Mouse (Mus musculus) stomach, postnatal 0 days (tissue): ENCODE results near the gene Ing4. TPM values are rescaled to one million over a fixed set of nuclear protein-coding genes. Genes with fewer than 3 reads are reported as not detected.

Experiments
- ATAC-seq: fragments of 200-750 bp; cut with Nextera tagmentation; 2 replicates; pipeline ENCODE4 v1.8.0; 2017; ENCODE audit not compliant: low FRiP score, low TSS enrichment
- DNase-seq: peaks from one replicate; pipeline ENCODE4 v3.0.0-alpha.2; 2016; ENCODE audit warnings: low spot score
- H3K27ac ChIP-seq: fragments of 300-500 bp; sonication (generic); replicated peaks from 2 replicates; pipeline ENCODE4 v1.5.1; 2014; ENCODE audit warnings: mild to moderate bottlenecking, control low read depth
- H3K27me3 ChIP-seq: fragments of 300-500 bp; sonication (generic); 2 replicates; pipeline ENCODE4 v1.6.1; 2014; ENCODE audit warnings: low read length; ENCODE audit not compliant: control insufficient read depth, insufficient read depth
- H3K36me3 ChIP-seq: fragments of 300-500 bp; sonication (generic); 2 replicates; pipeline ENCODE4 v1.6.1; 2014; ENCODE audit warnings: low read length, mixed read lengths; ENCODE audit not compliant: control insufficient read depth, insufficient read depth
- H3K4me1 ChIP-seq: fragments of 300-500 bp; sonication (generic); replicated peaks from 2 replicates; pipeline ENCODE4 v1.6.1; 2014; ENCODE audit warnings: antibody characterized with exemption; ENCODE audit not compliant: control insufficient read depth, insufficient read depth
- H3K4me2 ChIP-seq: fragments of 300-500 bp; sonication (generic); replicated peaks from 2 replicates; pipeline ENCODE4 v1.6.1; 2014; ENCODE audit warnings: low read depth, mild to moderate bottlenecking, control low read depth, moderate library complexity
- H3K4me3 ChIP-seq: fragments of 300-500 bp; sonication (generic); 2 replicates; pipeline ENCODE4 v1.5.1; 2014; ENCODE audit warnings: low read depth, low read length, control low read depth
- H3K9ac ChIP-seq: fragments of 300-500 bp; sonication (generic); 2 replicates; pipeline ENCODE4 v1.6.1; 2014; ENCODE audit warnings: mild to moderate bottlenecking, low read length, control low read depth, mixed read lengths
- H3K9me3 ChIP-seq: fragments of 300-500 bp; sonication (generic); 2 replicates; pipeline ENCODE4 v1.6.1; 2016; ENCODE audit warnings: low read length; ENCODE audit not compliant: control insufficient read depth
- CTCF ChIP-seq: IDR thresholded peaks from 2 replicates; pipeline ENCODE4 v1.5.1; 2016; ENCODE audit warnings: antibody characterized with exemption, low read depth, mild to moderate bottlenecking, moderate library complexity
- EP300 ChIP-seq: optimal IDR thresholded peaks from 2 replicates; pipeline ENCODE3; 2016; ENCODE audit warnings: antibody characterized with exemption
- WGBS: fragments of 180-500 bp; shearing (Covaris S2); extraction: QIAGEN DNeasy Blood & Tissue Kit; methylation state at CpG from one replicate; pipeline ENCODE4 v1.1.7; 2014; 5-methylcytosine and 5-hydroxymethylcytosine counted together
- polyA plus RNA-seq: library from polyadenylated mRNA; unstranded; fragments of >200 nt; fragmentation: Nextera tagmentation; extraction: Ambion mirVana; gene quantifications from 2 replicates; pipeline ENCODE4 v1.2.1, GENCODE M21; 2015

Gene Ing4
- polyA plus RNA-seq, 1 experiment from 2014 or later = 72.5 TPM

DNA sequence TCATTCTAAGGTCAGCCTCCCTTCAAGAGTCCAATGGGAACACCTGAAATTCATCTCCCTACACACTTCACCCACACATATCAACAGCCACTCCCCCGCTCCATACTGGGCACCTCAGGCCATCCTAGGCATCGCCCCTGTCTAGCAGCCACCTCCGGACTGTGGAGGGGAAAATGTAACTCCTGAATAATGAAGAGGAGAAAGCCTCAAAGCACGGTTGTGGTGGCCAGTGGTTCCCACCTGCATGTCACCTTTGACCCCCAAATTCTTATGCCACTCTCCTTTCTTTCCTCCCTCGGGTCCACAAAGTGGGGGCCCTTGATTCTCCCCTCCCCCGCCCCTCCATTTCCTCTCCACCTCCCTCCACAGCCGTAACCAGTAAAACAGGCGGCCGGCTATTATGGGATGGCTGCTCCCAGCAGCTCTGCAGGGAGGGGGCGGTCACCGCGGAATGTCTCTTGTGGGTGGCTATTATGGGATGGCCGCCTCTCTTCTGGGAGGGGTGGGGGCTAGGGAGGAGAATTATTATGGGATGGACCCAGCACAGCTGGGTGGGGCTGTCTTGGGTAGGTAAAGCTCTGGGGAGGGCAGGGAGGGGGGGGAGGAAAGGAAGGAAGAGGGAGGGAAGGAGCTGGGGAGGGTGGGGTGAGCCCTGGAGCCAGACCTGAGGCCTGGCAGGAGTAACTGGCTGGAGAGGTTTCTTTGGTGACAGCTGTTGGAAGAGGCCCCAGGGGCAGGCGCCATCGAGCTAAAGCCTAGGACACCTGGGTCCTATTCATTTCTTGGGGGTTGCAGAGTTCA lies 50.2 kb downstream of the Ing4 start:
- 1% methylated on average over 14 of the region's 15 CpGs for WGBS
- H3K9ac ChIP-seq = peak overlapping the region; percentile 45; the same call in 1 of the 2 replicates
- H3K27ac ChIP-seq = peak overlapping the region; percentile 92
- no peaks in the 10 kb centered on the region for H3K9me3 ChIP-seq
- no peaks in the 10 kb centered on the region for H3K27me3 ChIP-seq
- H3K4me2 ChIP-seq = peak overlapping the region; percentile 53
- ATAC-seq = peak; percentile 76
- H3K4me3 ChIP-seq = peak overlapping the region; percentile 10; the same call in 1 of the 2 replicates
- TF ChIP-seq EP300 (peak; percentile 19), CTCF (peak; percentile 25; the same call in 1 of the 2 replicates)
- H3K36me3 ChIP-seq = no peaks in the 10 kb centered on the region
- H3K4me1 ChIP-seq = peaks cover 2% of the 10 kb centered on the region; the same call in 1 of the 2 replicates
- DNase-seq = peak; percentile 88

DNA sequence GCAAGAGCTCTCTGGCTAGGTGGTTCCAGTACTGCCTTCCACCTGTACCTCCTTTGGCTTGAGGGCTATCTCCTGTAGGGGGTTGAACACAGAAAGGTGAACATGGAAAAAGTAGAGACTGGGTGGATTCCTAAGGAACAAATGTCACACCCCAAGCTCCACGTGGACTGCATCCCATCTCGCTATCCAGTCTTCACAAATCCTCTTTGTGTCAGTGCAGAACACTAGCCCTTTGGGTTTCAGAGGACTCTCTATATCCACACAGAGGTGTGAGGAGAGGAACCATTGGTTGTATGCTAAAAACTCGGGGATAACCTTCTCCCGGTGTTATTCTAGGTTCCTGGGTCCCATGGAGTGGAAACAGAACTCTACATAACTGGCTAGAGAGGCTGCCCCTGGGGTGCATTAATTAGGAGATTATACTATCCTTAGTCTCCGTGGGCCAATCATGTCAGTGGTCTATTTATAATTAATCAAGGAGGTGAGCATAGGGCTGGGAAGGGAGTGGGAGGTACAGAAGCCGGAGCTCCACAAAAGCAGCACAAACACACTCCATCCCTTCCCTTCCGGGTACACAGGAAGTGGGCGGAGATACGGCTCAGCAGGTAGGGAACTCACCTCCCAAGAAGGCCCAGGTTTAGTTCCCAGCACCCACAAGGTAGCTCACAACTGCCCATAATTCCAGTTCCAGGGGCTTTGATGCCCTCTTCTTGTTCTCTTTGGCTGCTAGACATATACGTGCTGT lies 51.0 kb downstream of the Ing4 start:
- Histone ChIP-seq H3K9me3 (no peaks in the 10 kb centered on the region), H3K27ac (peak overlapping the region; percentile 92), H3K4me2 (peak overlapping the region; percentile 53), H3K4me1 (peaks cover 2% of the 10 kb centered on the region; the same call in 1 of the 2 replicates), H3K4me3 (no peak overlapping the region), H3K9ac (0 out of 2 replicates have a peak overlapping the region, but pooled peaks have one; percentile 45), H3K36me3 (no peaks in the 10 kb centered on the region), H3K27me3 (no peaks in the 10 kb centered on the region)
- ATAC-seq (no peak; the same call in 1 of the 2 replicates), DNase-seq (no peak)
- WGBS = 48% methylated on average over 10 of the region's 10 CpGs
- TF ChIP-seq EP300 (no peak), CTCF (no peak)

DNA sequence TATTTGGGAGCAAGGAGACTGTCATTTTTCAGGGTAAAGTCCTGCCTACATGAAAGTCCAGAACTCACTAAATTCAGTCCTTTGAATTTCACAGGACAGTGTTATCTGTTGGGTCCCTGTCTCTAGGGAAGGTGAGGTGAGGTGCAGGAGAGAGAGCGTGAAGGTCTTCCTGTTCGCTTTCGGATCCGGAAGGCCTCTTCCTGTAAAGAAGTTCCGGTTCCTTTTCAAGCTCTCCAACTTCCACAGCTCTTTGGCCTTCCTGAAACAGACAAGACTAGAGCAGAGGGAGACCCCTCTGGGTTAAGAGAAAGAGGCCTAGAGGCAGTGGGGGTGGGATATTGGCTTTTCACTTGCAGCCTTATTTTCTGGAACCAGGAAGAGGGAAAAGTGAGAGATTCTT lies 52.8 kb downstream of the Ing4 start:
- Histone ChIP-seq H3K9ac (no peak overlapping the region), H3K9me3 (no peaks in the 10 kb centered on the region), H3K4me2 (no peak overlapping the region), H3K4me3 (no peak overlapping the region), H3K4me1 (peaks cover 2% of the 10 kb centered on the region; the same call in 1 of the 2 replicates), H3K36me3 (no peaks in the 10 kb centered on the region), H3K27me3 (no peaks in the 10 kb centered on the region), H3K27ac (no peak overlapping the region)
- no peak for ATAC-seq
- WGBS = 80% methylated on average over 5 of the region's 5 CpGs
- no peak for DNase-seq
- no peak for TF ChIP-seq CTCF
- no peak for TF ChIP-seq EP300

DNA sequence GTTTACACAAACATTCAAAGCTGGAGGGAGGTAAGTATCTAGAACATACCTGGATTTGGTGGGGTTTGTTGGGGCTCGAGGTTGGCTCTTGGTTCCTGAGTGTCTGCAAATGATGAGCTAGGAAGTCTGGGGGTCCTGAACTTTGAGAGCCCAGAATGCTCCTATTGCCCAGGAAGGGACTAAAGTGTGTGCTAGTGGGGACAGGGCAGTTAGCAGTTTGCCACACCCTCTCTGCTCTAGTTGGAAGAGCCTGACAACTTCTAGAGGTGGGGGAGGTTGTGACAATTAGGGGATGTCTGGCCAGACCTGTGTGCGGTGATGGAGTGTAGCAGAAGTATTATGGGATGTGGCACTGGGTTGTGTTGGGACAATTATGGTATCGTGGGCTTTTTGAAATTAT lies 55.3 kb downstream of the Ing4 start:
- Histone ChIP-seq H3K4me2 (no peak overlapping the region), H3K4me3 (no peak overlapping the region), H3K27ac (peak overlapping the region; percentile 96; the same call in 1 of the 2 replicates), H3K4me1 (peaks cover 23% of the 10 kb centered on the region; the same call in 1 of the 2 replicates), H3K9ac (no peak overlapping the region), H3K27me3 (no peaks in the 10 kb centered on the region), H3K36me3 (0 out of 2 replicates have a peak, but pooled peaks cover 4% of the 10 kb centered on the region), H3K9me3 (no peaks in the 10 kb centered on the region)
- DNase-seq = no peak
- TF ChIP-seq CTCF (no peak), EP300 (no peak)
- WGBS = 37% methylated on average over 3 of the region's 3 CpGs
- no peak for ATAC-seq

DNA sequence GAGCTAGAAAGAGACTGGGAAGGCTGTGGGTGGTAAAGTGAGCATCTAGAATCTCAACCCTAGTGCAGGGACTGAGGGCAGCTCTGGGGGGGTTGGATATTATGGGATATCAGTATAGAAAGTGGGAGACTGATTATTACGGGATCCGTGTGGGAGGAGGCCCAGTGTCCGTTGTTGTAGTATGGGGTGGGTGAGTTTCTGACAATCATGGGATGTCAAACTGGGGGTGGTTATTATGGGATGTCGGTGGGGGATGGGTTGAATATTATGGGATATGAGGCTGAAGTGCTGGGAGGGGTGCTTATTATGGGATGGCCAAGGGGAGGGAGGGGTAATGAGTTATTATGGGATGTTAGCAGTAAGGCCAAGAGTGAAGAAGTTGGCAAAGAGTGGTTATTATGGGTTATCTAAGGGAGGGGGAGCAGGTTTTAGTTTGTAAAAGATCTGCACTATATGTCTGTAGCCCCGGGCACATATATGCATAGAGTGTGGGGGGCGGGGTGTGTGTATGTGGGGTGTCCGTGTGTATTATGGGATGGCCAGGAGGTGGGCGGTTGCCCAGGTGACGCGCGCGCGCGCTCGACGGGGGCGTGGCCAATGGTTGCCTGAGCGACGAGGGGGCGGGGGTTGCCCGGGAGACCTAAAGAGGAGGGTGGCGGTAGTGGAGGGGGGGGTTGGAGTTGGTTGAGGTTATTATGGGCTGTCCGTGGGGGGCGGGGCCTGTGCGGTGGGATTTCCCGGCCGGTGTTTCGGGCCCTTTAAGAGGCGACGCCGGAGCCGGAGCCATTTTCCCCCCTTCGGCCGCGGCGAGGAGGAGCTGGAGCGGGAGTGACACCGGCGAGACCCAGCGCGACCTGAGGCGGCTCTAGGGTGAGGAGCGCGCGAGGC lies 56.1 kb downstream of the Ing4 start, which contains the start of gene Chd4:
Gene Chd4 (plus strand): TSS at position 591 of the 888 bp plus-strand sequence.
- TF ChIP-seq CTCF (no peak), EP300 (peak; percentile 58)
- no peaks in the 10 kb centered on the region for H3K27me3 ChIP-seq
- H3K9ac ChIP-seq = peak within 1 kb of the TSS; percentile 88
- 0 out of 2 replicates have a peak, but pooled peaks cover 4% of the 10 kb centered on the region for H3K36me3 ChIP-seq
- H3K4me3 ChIP-seq = peak within 1 kb of the TSS; percentile 90
- DNase-seq = peak; percentile 97
- peak within 1 kb of the TSS; percentile 96 for H3K27ac ChIP-seq
- no peaks in the 10 kb centered on the region for H3K9me3 ChIP-seq
- peaks cover 21% of the 10 kb centered on the region; the same call in 1 of the 2 replicates for H3K4me1 ChIP-seq
- H3K4me2 ChIP-seq = peak within 1 kb of the TSS; percentile 89
- 3% methylated on average over 36 of the region's 45 CpGs for WGBS
- ATAC-seq = peak; percentile 78
